Mouse (Mus musculus) MEL (cell line): ENCODE data around the gene Oas1a. TPM values are rescaled to one million over a fixed set of nuclear protein-coding genes. Genes with fewer than 3 reads are reported as not detected.
A peak's percentile ranks its signal among the peaks of the same experiment; 100 is the strongest.

ENCODE experiments used
- DNase-seq: peaks from one replicate; pipeline ENCODE4 v3.0.0; 2011; ENCODE audit warnings: low read depth, low spot score
- H3K27ac ChIP-seq: 2 replicates; pipeline ENCODE4 v1.5.1; 2012; ENCODE audit warnings: low read depth, mild to moderate bottlenecking, control low read depth, low read length, moderate library complexity; ENCODE audit not compliant: control insufficient read depth
- H3K27me3 ChIP-seq, 2 experiments: fragments of 150-350 bp in 1 of 2; sonication (generic) in 1 of 2; 2 replicates each; pipeline ENCODE4 v1.6.1; 2012; ENCODE audit warnings: low read length in 2 of 2, mild to moderate bottlenecking in 2 of 2, improper control_type of control experiment in 1 of 2, moderate library complexity in 1 of 2; ENCODE audit not compliant: insufficient read depth in 2 of 2, control insufficient read depth in 1 of 2
- H3K36me3 ChIP-seq, 2 experiments: 2 replicates each; pipeline ENCODE4 v1.6.1; 2012 to 2014; ENCODE audit warnings: low read length in 2 of 2, improper control_type of control experiment in 1 of 2, inconsistent platforms in 1 of 2, mild to moderate bottlenecking in 1 of 2; ENCODE audit not compliant: insufficient read depth in 2 of 2, control insufficient read depth in 1 of 2
- H3K4me1 ChIP-seq, 2 experiments: fragments of 150-350 bp in 1 of 2; sonication (generic) in 1 of 2; 2 replicates each; pipeline ENCODE4 v1.6.1; 2012; ENCODE audit warnings: low read length in 2 of 2, improper control_type of control experiment in 1 of 2, mild to moderate bottlenecking in 1 of 2; ENCODE audit not compliant: insufficient read depth in 2 of 2, control insufficient read depth in 1 of 2
- H3K4me3 ChIP-seq, 2 experiments: fragments of 150-350 bp in 1 of 2; sonication (generic) in 1 of 2; 2 replicates each; pipeline ENCODE4 v1.5.1; 2012; ENCODE audit warnings: low read depth in 2 of 2, low read length in 2 of 2, mild to moderate bottlenecking in 2 of 2, moderate library complexity in 2 of 2, control low read depth in 1 of 2, improper control_type of control experiment in 1 of 2; ENCODE audit not compliant: control insufficient read depth in 1 of 2, insufficient read depth in 1 of 2
- H3K79me2 ChIP-seq: 2 replicates; pipeline ENCODE4 v1.6.1; 2012; ENCODE audit warnings: mild to moderate bottlenecking, low read length, moderate library complexity; ENCODE audit not compliant: control insufficient read depth, poor library complexity, insufficient read depth
- H3K9ac ChIP-seq: 2 replicates; pipeline ENCODE4 v1.6.1; 2012; ENCODE audit warnings: low read depth, mild to moderate bottlenecking, control low read depth, low read length, moderate library complexity; ENCODE audit not compliant: control insufficient read depth, poor library complexity, severe bottlenecking
- H3K9me3 ChIP-seq: fragments of 150-350 bp; sonication (generic); replicated peaks from 2 replicates; pipeline ENCODE4 v1.6.1; 2012; ENCODE audit warnings: mild to moderate bottlenecking, low read length, improper control_type of control experiment, moderate library complexity; ENCODE audit not compliant: insufficient read depth
- CHD1 ChIP-seq: IDR thresholded peaks from 2 replicates; pipeline ENCODE4 v1.6.1; 2012; ENCODE audit warnings: low read depth, mild to moderate bottlenecking, inconsistent platforms, low read length, improper control_type of control experiment
- CTCF ChIP-seq, 3 experiments: IDR thresholded peaks in 2 of 3; conservative IDR thresholded peaks in 1 of 3; 2 replicates each; pipeline ENCODE4 v1.5.1; 2011 to 2012; ENCODE audit warnings: low read length in 3 of 3, low read depth in 2 of 3, mild to moderate bottlenecking in 2 of 3, improper control_type of control experiment in 1 of 3, inconsistent platforms in 1 of 3, mixed read lengths in 1 of 3, moderate library complexity in 1 of 3; ENCODE audit not compliant: control insufficient read depth in 1 of 3, insufficient read depth in 1 of 3, poor library complexity in 1 of 3, severe bottlenecking in 1 of 3
- E2F4 ChIP-seq: IDR thresholded peaks from 2 replicates; pipeline ENCODE4 v1.6.1; 2011; ENCODE audit warnings: low read depth, low read length, improper control_type of control experiment, borderline replicate concordance
- EP300 ChIP-seq, 2 experiments: IDR thresholded peaks; 2 replicates each; pipeline ENCODE4 v1.6.1; 2011; ENCODE audit warnings: improper control_type of control experiment in 2 of 2, low read length in 2 of 2, low read depth in 1 of 2, mild to moderate bottlenecking in 1 of 2
- GATA1 ChIP-seq: IDR thresholded peaks from 2 replicates; pipeline ENCODE4 v1.6.1; 2011; ENCODE audit warnings: low read depth, low read length, improper control_type of control experiment
- MAFK ChIP-seq: IDR thresholded peaks from 2 replicates; pipeline ENCODE4 v1.6.1; 2011; ENCODE audit warnings: low read depth, mild to moderate bottlenecking, low read length, improper control_type of control experiment, borderline replicate concordance
- MEF2A ChIP-seq: IDR thresholded peaks from 2 replicates; pipeline ENCODE4 v1.6.1; 2014; ENCODE audit warnings: low read depth, mild to moderate bottlenecking, inconsistent platforms, low read length, improper control_type of control experiment; ENCODE audit not compliant: poor library complexity, insufficient replicate concordance, severe bottlenecking; ENCODE audit errors: extremely low read depth
- MXI1 ChIP-seq: IDR thresholded peaks from 2 replicates; pipeline ENCODE4 v1.6.1; 2011; ENCODE audit warnings: mild to moderate bottlenecking, low read depth, low read length, improper control_type of control experiment
- POLR2AphosphoS5 ChIP-seq: IDR thresholded peaks from 2 replicates; pipeline ENCODE4 v1.6.1; 2012; ENCODE audit warnings: low read depth, borderline replicate concordance, mild to moderate bottlenecking, inconsistent platforms, low read length, moderate library complexity, mixed read lengths
- SIN3A ChIP-seq: IDR thresholded peaks from 2 replicates; pipeline ENCODE4 v1.6.1; 2012; ENCODE audit warnings: low read length, improper control_type of control experiment, inconsistent platforms
- TBP ChIP-seq: IDR thresholded peaks from 2 replicates; pipeline ENCODE4 v1.8.0; 2011; ENCODE audit warnings: low read depth, low read length, improper control_type of control experiment
- USF2 ChIP-seq, 2 experiments: IDR thresholded peaks; 2 replicates each; pipeline ENCODE4 v1.6.1; 2011 to 2012; ENCODE audit warnings: improper control_type of control experiment in 2 of 2, low read length in 2 of 2, borderline replicate concordance in 1 of 2, inconsistent platforms in 1 of 2, low read depth in 1 of 2, mild to moderate bottlenecking in 1 of 2; ENCODE audit not compliant: insufficient read depth in 1 of 2
- ZKSCAN1 ChIP-seq: IDR thresholded peaks from 2 replicates; pipeline ENCODE4 v1.6.1; 2012; ENCODE audit warnings: low read depth, mild to moderate bottlenecking, inconsistent platforms, low read length, improper control_type of control experiment, moderate library complexity
- ZNF384 ChIP-seq: IDR thresholded peaks from 2 replicates; pipeline ENCODE4 v1.6.1; 2012; ENCODE audit warnings: low read depth, mild to moderate bottlenecking, inconsistent platforms, low read length, improper control_type of control experiment
- polyA plus RNA-seq, 2 experiments: library from polyadenylated mRNA; stranded (reverse) in 1 of 2; unstranded in 1 of 2; fragments of >175 nt in 1 of 2; fragments of >200 nt in 1 of 2; gene quantifications; 2 replicates each; pipeline versions ENCODE4 v1.2.1 to v1.2.4; 2012; ENCODE audit warnings: low replicate concordance in 2 of 2, low read depth in 1 of 2; ENCODE audit not compliant: insufficient read length in 2 of 2, insufficient read depth in 1 of 2, missing spikeins in 1 of 2
- total RNA-seq: library from RNA; depleted of rRNA; stranded (reverse); fragments of 300-350 nt; gene quantifications from 2 replicates; pipeline ENCODE4 v1.2.3, GENCODE M21; 2012

Oas1a gene
- total and polyA plus RNA-seq, 3 experiments = 0.15 to 0.17 TPM; not detected in 1

DNA sequence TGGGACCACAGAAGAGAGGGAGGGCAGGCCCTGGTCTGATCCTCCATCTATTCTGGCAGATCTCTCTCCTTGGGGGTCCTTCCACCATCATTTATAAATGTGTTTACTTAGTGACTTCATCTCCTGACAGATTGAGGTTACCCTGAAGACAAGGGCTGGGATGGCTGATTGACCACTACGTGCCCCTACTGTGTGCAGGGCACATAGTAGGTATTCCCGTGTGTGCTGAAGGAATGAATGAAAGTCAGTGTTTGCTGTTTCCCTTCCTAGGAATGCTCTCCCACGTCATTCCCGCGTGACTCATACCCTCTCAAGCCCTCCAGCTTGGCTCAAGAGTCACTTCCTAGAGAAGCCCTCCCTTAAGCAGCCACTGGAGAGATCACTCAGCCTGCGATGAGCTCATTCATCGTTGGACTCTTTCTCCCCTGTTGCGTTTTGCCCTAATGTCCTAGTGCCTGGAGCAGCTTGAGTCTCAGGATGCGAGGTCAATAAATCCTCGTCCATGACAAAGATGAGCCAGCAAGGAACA lies 45.0 kb upstream of the Oas1a start:
- Histone ChIP-seq H3K27me3 (no peaks in the 10 kb centered on the region), H3K4me1 (no peaks in the 10 kb centered on the region), H3K36me3 (no peaks in the 10 kb centered on the region), H3K79me2 (no peaks in the 10 kb centered on the region), H3K9ac (no peak overlapping the region), H3K4me3 (no peak overlapping the region), H3K27ac (no peak overlapping the region), H3K9me3 (no peaks in the 10 kb centered on the region)
- DNase-seq = no peak
- TF ChIP-seq MXI1 = no peak
- TF ChIP-seq ZKSCAN1 = peak; percentile 87

DNA sequence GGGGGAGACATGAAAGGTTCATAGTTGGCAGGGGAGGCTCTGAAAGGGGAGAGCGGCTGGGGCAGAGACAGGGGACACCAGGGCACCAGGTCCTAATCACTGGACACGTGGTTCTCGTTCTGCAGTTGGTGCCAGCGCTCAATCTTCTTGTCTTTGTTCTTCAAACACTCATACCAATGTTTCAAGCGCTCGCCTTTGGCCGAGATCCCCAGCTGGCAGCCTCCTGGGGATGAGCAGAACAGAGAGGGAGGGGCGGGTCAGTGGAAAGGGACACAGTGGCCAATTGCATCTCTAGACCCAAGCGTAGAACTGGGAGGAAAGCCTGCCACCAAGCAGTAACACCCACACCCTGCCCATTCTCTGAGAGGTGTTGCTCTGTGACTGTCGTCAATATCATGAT lies 34.8 kb upstream of the Oas1a start:
- no peaks in the 10 kb centered on the region for H3K79me2 ChIP-seq
- TF ChIP-seq E2F4 = no peak
- TF ChIP-seq POLR2AphosphoS5 = no peak
- TF ChIP-seq ZKSCAN1 = no peak
- no peak for TF ChIP-seq MXI1
- no peak for TF ChIP-seq EP300 (IDR thresholded peaks at IDR 0.05; ENCODE audit: low read depth in 1 of 2, low read length in 2 of 2)
- TF ChIP-seq SIN3A = no peak
- no peak for TF ChIP-seq TBP
- TF ChIP-seq CTCF (IDR thresholded peaks at IDR 0.05 in 2 of 3, conservative IDR thresholded peaks at IDR 0.05 in 1 of 3; ENCODE audit: control insufficient read depth in 1 of 3, insufficient read depth in 1 of 3, low read depth in 2 of 3, low read length in 3 of 3, poor library complexity in 1 of 3, severe bottlenecking in 1 of 3) = no peak
- no peak for TF ChIP-seq GATA1
- TF ChIP-seq MAFK = no peak
- no peak for TF ChIP-seq USF2 (IDR thresholded peaks at IDR 0.05; ENCODE audit: borderline replicate concordance in 1 of 2, insufficient read depth in 1 of 2, low read depth in 1 of 2, low read length in 2 of 2)
- TF ChIP-seq ZNF384 = no peak
- TF ChIP-seq MEF2A = no peak
- TF ChIP-seq CHD1 = no peak
- no peak overlapping the region for H3K9ac ChIP-seq
- 0 out of 4 replicates have a peak, but pooled peaks cover 0 to 2% of the 10 kb centered on the region in 2 experiments for H3K4me1 ChIP-seq
- H3K36me3 ChIP-seq = no peaks in the 10 kb centered on the region
- DNase-seq = no peak
- no peak overlapping the region for H3K4me3 ChIP-seq
- no peaks in the 10 kb centered on the region for H3K9me3 ChIP-seq
- no peak overlapping the region for H3K27ac ChIP-seq
- H3K27me3 ChIP-seq = no peaks in the 10 kb centered on the region
